Mouse (Mus musculus) leukemia stem cell, adult 10-12 weeks (primary cell): ENCODE data around the gene Gm17584. TPM values are rescaled to one million over a fixed set of nuclear protein-coding genes. Genes with fewer than 3 reads are reported as not detected.

ENCODE experiments used
- polyA plus RNA-seq: library from polyadenylated mRNA; stranded (reverse); fragments of >175 nt; gene quantifications from 2 replicates; pipeline ENCODE4 v1.2.3, GENCODE M21; 2012; ENCODE audit warnings: low replicate concordance

Gm17584 gene
- not detected in 2 replicates for polyA plus RNA-seq

DNA sequence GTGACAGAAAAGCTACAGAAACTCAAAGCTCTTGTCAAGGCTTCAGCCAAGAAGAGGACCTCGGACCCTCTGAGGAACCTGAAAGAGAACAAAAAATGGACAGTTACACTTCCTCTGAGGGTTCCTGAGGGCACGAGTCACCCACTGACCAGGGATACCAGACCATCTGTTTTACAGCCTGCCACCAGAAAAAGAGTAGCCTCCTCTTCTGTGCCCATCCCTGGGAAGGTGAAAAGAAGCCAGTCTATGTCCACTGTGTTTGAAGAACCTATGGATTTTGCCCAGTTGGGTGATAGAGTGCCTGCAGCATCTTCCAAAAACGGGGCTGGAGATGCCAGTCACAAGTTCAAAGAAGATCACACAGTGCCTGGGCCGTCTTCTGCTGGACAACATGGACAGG is at the start of gene Gm17584:
TSS of gene Gm17584 (plus strand) at position 301 of the 400 bp plus-strand sequence.

Other genes starting within 250 kb of the Gm17584 start
- not detected in 2 replicates for gene Gm17469, start 129.3 kb downstream of the Gm17584 start, polyA plus RNA-seq